Mouse (Mus musculus): ENCODE measurements at regions not wholly inside any gene's neighbourhood (a gene's known extent, or its start where the extent isn't known, plus 50 kb on each side); places are given as distances from the start of the nearest gene placed in this dataset.
A peak's percentile ranks its signal among the peaks of the same experiment; 100 is the strongest.

- H3K4me3 ChIP-seq (ENCODE audit: low read depth, low read length), result peak overlapping the region; percentile 57
- no peaks in the 10 kb centered on the region for H3K36me3 ChIP-seq (ENCODE audit: control insufficient read depth, insufficient read depth, low read length)
- 0 out of 2 replicates have a peak, but pooled peaks cover 2% of the 10 kb centered on the region for H3K4me1 ChIP-seq (replicated peaks; ENCODE audit: control insufficient read depth, insufficient read depth)
- H3K9ac ChIP-seq (ENCODE audit: low read length), result peak overlapping the region; percentile 48
- ATAC-seq (ENCODE audit: low FRiP score, low TSS enrichment), result peak; percentile 19; the same call in 1 of the 2 replicates
- TF ChIP-seq CTCF (IDR thresholded peaks at IDR 0.05; ENCODE audit: low read depth) (no peak), EP300 (optimal IDR thresholded peaks at IDR 0.05) (no peak)
- H3K9me3 ChIP-seq (ENCODE audit: control insufficient read depth, low read length), result no peaks in the 10 kb centered on the region
- H3K27me3 ChIP-seq (ENCODE audit: control insufficient read depth, insufficient read depth, low read length), result peaks cover 5% of the 10 kb centered on the region; the same call in 1 of the 2 replicates
- H3K4me2 ChIP-seq (replicated peaks; ENCODE audit: low read depth), result peak overlapping the region; percentile 97
- no peak overlapping the region; the same call in 1 of the 2 replicates for H3K27ac ChIP-seq (replicated peaks)
- WGBS, result under 1% methylated on average over 57 of the region's 58 CpGs
- peak; percentile 30 for DNase-seq (ENCODE audit: low spot score)
These were observed 61.6 kb upstream of the Btrc start for GRCm38 (mm10) chr19:45301733-45302547.

DNA sequence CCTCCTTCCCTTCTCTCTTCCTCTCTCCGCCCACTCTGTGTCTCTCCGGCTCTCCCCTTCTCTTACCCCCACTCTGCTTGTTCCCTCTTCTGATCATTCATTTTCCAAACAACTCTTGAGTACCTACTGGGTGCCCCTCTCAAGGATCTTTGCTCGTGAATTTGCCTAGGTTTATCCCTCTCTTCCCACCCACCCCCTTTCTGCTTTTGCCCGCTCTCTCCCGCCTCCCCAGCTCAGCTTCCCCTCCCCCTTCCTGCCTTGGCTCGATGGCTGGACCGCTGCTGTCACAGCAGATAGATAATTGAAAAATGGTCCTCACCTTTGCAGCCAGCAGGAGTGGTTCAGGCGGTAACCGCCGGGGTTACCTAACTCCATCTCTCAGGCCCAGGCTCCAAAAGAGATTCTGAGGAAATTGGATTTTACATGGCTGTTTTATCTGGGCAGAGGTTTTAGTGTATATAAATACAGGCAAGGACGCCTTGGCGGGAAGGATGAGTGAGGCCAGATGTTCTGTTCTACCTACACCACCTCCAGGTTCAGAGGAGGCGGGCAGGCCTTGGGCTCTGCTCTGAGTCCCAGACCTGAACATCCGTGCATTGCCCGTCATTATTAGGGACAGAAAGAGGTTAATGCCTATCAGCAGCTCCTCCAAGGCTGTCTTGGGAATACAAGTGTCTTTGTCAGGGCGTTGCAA, 60.8 kb upstream of the Btrc start:
- WGBS, result 20% methylated on average over 16 of the region's 16 CpGs
- Histone ChIP-seq H3K4me3 (ENCODE audit: low read depth, low read length) (peak overlapping the region; percentile 57), H3K4me1 (replicated peaks; ENCODE audit: control insufficient read depth, insufficient read depth) (0 out of 2 replicates have a peak, but pooled peaks cover 2% of the 10 kb centered on the region), H3K36me3 (ENCODE audit: control insufficient read depth, insufficient read depth, low read length) (no peaks in the 10 kb centered on the region), H3K27me3 (ENCODE audit: control insufficient read depth, insufficient read depth, low read length) (peaks cover 5% of the 10 kb centered on the region; the same call in 1 of the 2 replicates), H3K27ac (replicated peaks) (no peak overlapping the region), H3K9ac (ENCODE audit: low read length) (no peak overlapping the region), H3K4me2 (replicated peaks; ENCODE audit: low read depth) (peak overlapping the region; percentile 97), H3K9me3 (ENCODE audit: control insufficient read depth, low read length) (no peaks in the 10 kb centered on the region)
- TF ChIP-seq EP300 (optimal IDR thresholded peaks at IDR 0.05) (no peak), CTCF (IDR thresholded peaks at IDR 0.05; ENCODE audit: low read depth) (no peak)
- ATAC-seq (ENCODE audit: low FRiP score, low TSS enrichment), result no peak
- no peak for DNase-seq (ENCODE audit: low spot score)

DNA sequence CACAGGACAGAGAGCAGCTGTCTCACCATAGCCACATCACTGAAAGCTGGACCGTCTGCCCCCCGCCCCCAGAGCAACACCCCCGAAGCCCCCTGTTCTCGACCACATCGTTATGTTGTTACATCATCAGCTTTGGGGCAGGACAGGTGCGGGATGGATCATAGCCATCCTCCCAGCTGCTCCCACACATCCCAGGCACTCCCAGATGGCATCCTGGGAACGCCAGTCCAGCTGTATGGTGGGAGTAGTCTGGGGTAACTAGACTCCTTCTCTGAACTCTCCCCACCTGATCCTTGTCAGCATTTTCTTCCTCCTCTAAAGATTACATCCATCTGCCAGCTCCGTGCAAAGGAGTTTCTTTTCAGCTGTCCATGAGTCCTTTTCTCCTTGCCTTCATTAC, 59.0 kb upstream of the Btrc start:
- no peak overlapping the region for H3K4me2 ChIP-seq (replicated peaks; ENCODE audit: low read depth)
- DNase-seq (ENCODE audit: low spot score) (no peak), ATAC-seq (ENCODE audit: low FRiP score, low TSS enrichment) (no peak)
- no peak for TF ChIP-seq CTCF (IDR thresholded peaks at IDR 0.05; ENCODE audit: low read depth)
- no peak for TF ChIP-seq EP300 (optimal IDR thresholded peaks at IDR 0.05)
- 0 out of 2 replicates have a peak, but pooled peaks cover 2% of the 10 kb centered on the region for H3K4me1 ChIP-seq (replicated peaks; ENCODE audit: control insufficient read depth, insufficient read depth)
- H3K27ac ChIP-seq (replicated peaks), result no peak overlapping the region
- H3K9ac ChIP-seq (ENCODE audit: low read length), result no peak overlapping the region
- peaks cover 2% of the 10 kb centered on the region; the same call in 1 of the 2 replicates for H3K27me3 ChIP-seq (ENCODE audit: control insufficient read depth, insufficient read depth, low read length)
- H3K36me3 ChIP-seq (ENCODE audit: control insufficient read depth, insufficient read depth, low read length), result no peaks in the 10 kb centered on the region
- no peak overlapping the region for H3K4me3 ChIP-seq (ENCODE audit: low read depth, low read length)
- no peaks in the 10 kb centered on the region for H3K9me3 ChIP-seq (ENCODE audit: control insufficient read depth, low read length)
- 14% methylated on average over 8 of the region's 8 CpGs for WGBS

DNA sequence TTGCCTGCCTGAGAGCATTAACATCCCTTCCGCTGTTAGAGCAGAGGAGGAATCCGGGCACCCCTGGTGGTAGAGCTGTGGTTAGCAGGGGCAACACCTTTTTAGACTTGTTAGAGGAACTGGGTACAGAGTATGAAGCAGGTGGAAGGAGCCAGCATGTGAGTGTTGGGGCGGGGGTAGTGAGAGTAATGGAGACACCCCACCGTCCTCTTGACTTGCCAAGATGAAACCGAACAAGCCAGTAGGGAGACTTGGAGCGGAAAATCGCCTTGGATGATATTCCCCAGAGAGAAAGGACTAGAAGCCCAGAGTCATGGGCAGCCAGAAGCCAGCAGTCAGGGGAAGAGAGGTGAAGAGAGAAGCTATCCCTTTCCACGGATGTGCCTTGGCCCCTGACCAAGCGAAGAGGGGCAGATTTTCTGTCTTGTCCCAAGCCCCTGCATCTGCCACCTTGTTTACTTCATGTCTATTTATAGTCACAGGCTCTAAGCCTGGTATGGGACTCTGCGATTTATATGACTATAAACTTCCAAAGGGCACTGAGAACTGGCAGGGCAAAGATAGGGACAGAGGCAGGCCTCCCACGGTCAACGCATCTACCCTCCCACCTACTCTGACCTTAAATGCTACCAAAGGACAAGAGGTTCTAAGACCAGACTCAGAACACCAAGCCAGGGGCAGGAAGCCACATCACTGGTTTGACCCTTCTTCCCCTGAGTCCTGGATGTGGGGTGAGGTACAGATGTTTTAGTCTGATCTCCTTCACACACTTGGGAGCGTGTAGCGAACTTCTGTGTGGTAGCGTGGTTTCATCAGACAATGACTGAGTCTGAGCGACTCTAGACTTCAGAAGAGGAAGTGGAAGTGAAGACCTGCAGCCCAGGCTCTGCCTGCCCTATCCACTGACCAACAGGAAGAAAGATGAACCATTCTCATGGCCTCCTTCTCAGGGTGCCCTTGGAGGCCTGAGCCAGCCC, 55.9 kb upstream of the Btrc start:
- TF ChIP-seq EP300 (optimal IDR thresholded peaks at IDR 0.05) (no peak), CTCF (IDR thresholded peaks at IDR 0.05; ENCODE audit: low read depth) (peak; percentile 67)
- ATAC-seq (ENCODE audit: low FRiP score, low TSS enrichment) (no peak), DNase-seq (ENCODE audit: low spot score) (peak; percentile 51)
- no peak overlapping the region for H3K9ac ChIP-seq (ENCODE audit: low read length)
- no peak overlapping the region for H3K4me2 ChIP-seq (replicated peaks; ENCODE audit: low read depth)
- no peaks in the 10 kb centered on the region for H3K36me3 ChIP-seq (ENCODE audit: control insufficient read depth, insufficient read depth, low read length)
- H3K27ac ChIP-seq (replicated peaks), result no peak overlapping the region
- H3K9me3 ChIP-seq (ENCODE audit: control insufficient read depth, low read length), result no peaks in the 10 kb centered on the region
- H3K4me1 ChIP-seq (replicated peaks; ENCODE audit: control insufficient read depth, insufficient read depth), result no peaks in the 10 kb centered on the region
- peaks cover 2% of the 10 kb centered on the region; the same call in 1 of the 2 replicates for H3K27me3 ChIP-seq (ENCODE audit: control insufficient read depth, insufficient read depth, low read length)
- WGBS, result 52% methylated on average over 16 of the region's 16 CpGs
- H3K4me3 ChIP-seq (ENCODE audit: low read depth, low read length), result no peak overlapping the region

DNA sequence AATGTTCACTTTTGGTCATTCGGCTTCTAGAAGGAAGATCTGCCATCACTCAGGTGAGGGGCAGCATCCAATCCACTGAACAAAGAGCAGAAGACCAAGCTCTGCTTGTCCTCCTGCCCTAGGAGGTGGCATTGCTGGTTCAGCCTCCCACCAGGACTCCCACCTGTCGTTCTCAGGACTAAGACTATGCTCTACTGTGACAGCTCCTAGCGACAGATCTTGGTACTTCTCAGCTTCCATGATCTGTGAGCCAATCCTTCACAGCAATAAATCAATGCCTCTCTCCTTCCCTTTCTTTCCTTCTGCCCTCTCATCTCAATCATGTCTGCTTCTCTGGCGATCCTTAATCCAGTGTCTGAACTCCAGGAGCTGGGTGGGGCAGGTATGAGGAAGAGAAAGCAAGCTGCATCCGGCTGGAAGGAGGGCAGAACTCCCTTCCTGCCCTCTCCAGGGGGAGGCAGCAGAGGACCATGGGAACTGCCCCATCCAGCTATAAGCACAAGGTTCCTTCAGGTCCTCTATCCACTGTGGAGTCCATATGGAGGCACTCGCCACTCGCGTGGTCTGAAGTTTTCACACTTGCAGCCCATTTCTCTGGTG, 54.8 kb upstream of the Btrc start:
- no peaks in the 10 kb centered on the region for H3K36me3 ChIP-seq (ENCODE audit: control insufficient read depth, insufficient read depth, low read length)
- TF ChIP-seq CTCF (IDR thresholded peaks at IDR 0.05; ENCODE audit: low read depth), result peak; percentile 76
- TF ChIP-seq EP300 (optimal IDR thresholded peaks at IDR 0.05), result no peak
- 59% methylated on average over 8 of the region's 8 CpGs for WGBS
- H3K4me2 ChIP-seq (replicated peaks; ENCODE audit: low read depth), result no peak overlapping the region
- H3K4me3 ChIP-seq (ENCODE audit: low read depth, low read length), result no peak overlapping the region
- peak; percentile 79 for DNase-seq (ENCODE audit: low spot score)
- H3K9ac ChIP-seq (ENCODE audit: low read length), result no peak overlapping the region
- no peaks in the 10 kb centered on the region; the same call in 1 of the 2 replicates for H3K27me3 ChIP-seq (ENCODE audit: control insufficient read depth, insufficient read depth, low read length)
- H3K4me1 ChIP-seq (replicated peaks; ENCODE audit: control insufficient read depth, insufficient read depth), result no peaks in the 10 kb centered on the region
- H3K9me3 ChIP-seq (ENCODE audit: control insufficient read depth, low read length), result no peaks in the 10 kb centered on the region
- no peak overlapping the region for H3K27ac ChIP-seq (replicated peaks)
- ATAC-seq (ENCODE audit: low FRiP score, low TSS enrichment), result peak; percentile 70

Data from stomach, postnatal 0 days (tissue).